Mouse (Mus musculus): ENCODE measurements around the gene Tmem270. TPM values are rescaled to one million over a fixed set of nuclear protein-coding genes. Genes with fewer than 3 reads are reported as not detected.
A peak's percentile ranks its signal among the peaks of the same experiment; 100 is the strongest.

Gene Tmem270
- polyA plus RNA-seq, 1 experiment from 2014 or later: not detected

DNA sequence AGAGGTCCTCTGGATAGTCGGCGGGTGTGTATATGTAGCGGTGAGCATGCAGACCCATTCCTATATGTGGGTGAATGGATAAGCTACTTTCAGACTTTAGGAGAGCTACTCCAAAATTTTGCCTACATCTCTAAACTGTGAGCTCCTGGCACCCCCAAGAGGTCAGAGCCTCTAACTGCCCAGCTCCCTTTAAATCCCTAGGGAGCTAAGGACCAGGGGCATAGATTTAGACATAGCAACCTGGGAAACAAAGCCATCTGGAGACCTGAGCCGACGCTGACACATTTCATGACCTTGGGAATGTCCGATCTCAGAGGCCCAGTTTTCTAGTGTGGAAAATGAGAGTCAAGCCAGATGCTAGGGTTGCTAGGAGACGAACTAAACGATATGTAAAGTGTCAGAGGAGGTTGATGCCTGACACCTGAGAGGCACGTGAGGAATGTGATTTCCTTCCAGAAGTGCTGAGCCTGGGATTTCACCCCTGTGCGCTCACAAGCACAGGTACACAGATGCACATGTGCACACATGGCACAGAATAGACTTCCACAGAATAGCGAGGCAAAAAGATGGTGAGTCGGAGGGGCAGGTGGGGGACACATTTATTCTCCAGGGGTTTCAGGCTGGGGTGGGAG is 5.4 kb downstream of the Tmem270 start:
- Histone ChIP-seq H3K27ac (no peak overlapping the region), H3K27me3 (replicated peaks) (no peaks in the 10 kb centered on the region), H3K4me1 (peaks cover 10% of the 10 kb centered on the region), H3K9me3 (no peaks in the 10 kb centered on the region), H3K4me3 (replicated peaks) (no peak overlapping the region), H3K36me3 (no peaks in the 10 kb centered on the region), H3K9ac (no peak overlapping the region), H3K4me2 (no peak overlapping the region)
- ATAC-seq (ENCODE audit: insufficient read depth, low FRiP score, low read depth): peak; percentile 67; the same call in 1 of the 2 replicates
- WGBS: 23% methylated on average over 12 of the region's 12 CpGs

DNA sequence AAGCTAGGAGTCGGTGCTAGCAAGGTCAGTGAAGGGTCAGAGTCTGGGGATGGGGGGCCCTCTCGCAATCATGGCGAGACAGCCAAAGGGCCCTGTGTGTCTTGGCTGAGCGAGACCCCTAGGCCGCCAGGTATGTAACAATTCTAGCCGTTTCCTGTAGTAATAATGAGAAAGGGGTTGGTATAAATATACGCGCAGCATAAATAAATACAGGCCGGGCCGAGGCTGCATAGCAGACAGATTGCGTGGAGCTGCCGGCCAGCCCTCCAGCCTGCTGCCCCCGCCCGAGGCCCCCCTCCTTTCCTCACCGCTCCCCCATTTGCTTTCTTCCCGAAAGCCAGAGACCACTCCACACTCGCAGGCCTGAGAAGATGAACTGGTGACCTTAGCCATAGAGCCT is 8.9 kb downstream of the Tmem270 start:
- Histone ChIP-seq H3K4me2 (peak overlapping the region; percentile 21; the same call in 1 of the 2 replicates), H3K4me1 (peaks cover 12% of the 10 kb centered on the region), H3K27ac (no peak overlapping the region), H3K4me3 (replicated peaks) (no peak overlapping the region), H3K9me3 (no peaks in the 10 kb centered on the region), H3K27me3 (replicated peaks) (no peaks in the 10 kb centered on the region), H3K9ac (no peak overlapping the region), H3K36me3 (no peaks in the 10 kb centered on the region)
- ATAC-seq (ENCODE audit: insufficient read depth, low FRiP score, low read depth): no peak
- 30% methylated on average over 17 of the region's 17 CpGs for WGBS

DNA sequence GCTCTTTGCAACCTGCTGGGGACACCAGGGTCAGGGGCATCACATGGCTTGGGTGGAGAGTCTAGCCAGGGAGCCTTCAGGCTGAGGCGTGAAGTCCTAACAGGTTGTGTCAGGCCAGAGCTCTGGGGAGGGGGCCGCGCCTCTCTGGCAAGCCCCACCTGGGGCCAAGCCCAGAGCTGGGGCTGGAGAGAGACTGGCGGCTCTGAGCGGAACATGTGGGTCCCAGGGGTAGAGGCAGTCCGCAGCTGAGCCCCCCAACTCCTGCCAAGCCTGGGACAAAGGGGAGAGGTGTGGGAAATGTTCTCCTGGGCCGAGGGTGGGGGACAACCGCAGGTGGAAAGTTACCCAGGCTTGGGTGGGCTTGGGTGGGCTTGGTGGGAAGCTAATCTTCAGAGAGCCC is 9.6 kb downstream of the Tmem270 start:
- WGBS: 76% methylated on average over 8 of the region's 8 CpGs
- no peaks in the 10 kb centered on the region for H3K27me3 ChIP-seq (replicated peaks)
- no peak overlapping the region for H3K27ac ChIP-seq
- H3K4me2 ChIP-seq: no peak overlapping the region
- peaks cover 12% of the 10 kb centered on the region for H3K4me1 ChIP-seq
- no peak overlapping the region for H3K9ac ChIP-seq
- H3K36me3 ChIP-seq: no peaks in the 10 kb centered on the region
- ATAC-seq (ENCODE audit: insufficient read depth, low FRiP score, low read depth): no peak
- no peaks in the 10 kb centered on the region for H3K9me3 ChIP-seq
- H3K4me3 ChIP-seq (replicated peaks): no peak overlapping the region

DNA sequence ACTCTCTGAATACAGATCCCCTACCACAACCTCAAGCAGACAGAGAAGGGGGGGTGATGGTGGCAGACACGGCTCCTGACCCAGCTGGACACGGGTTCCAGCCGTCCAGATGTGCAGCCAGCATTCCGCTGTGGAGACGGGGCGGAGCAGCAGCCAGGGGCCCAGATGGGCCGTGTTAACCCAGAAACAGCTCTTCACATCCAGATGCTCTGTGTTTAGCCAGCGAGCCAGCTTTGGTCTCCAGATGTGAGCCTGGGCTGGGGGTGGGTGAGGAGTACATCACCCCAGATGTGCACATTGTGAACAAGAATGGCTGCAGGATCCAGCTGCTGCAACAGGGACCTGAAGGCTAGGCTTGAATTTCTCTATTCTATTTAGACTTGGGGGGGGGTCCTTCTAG is 11.2 kb downstream of the Tmem270 start:
- no peak overlapping the region for H3K27ac ChIP-seq

DNA sequence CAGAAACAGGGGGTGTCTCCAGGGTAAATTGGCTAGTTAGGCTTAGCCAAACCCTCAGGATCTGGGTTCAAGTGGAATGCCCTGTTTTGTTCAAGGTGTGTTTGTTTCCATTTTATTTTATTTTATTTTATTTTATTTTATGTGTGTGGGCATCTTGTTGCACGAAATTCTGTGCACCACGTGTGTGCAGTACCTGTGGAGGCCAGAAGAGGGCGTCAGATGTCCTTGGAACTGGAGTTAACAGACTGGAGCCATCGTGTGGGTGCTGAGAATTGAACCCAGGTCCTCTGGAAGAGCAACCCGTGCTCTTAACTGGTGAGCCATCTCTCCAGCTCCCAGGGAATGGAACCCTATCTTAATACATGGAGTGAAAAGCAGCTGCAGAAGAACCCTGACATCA is 13.8 kb downstream of the Tmem270 start:
- Histone ChIP-seq H3K4me1 (peaks cover 12% of the 10 kb centered on the region), H3K36me3 (no peaks in the 10 kb centered on the region), H3K4me2 (no peak overlapping the region), H3K9ac (no peak overlapping the region), H3K27me3 (replicated peaks) (no peaks in the 10 kb centered on the region), H3K4me3 (replicated peaks) (no peak overlapping the region), H3K9me3 (no peaks in the 10 kb centered on the region), H3K27ac (no peak overlapping the region)
- no peak for ATAC-seq (ENCODE audit: insufficient read depth, low FRiP score, low read depth)
- WGBS: 73% methylated on average over 5 of the region's 5 CpGs

More for the DNA sequence above, 11.2 kb downstream of the Tmem270 start:
- no peak overlapping the region for H3K9ac ChIP-seq
- no peak overlapping the region for H3K4me3 ChIP-seq (replicated peaks)
- peaks cover 12% of the 10 kb centered on the region for H3K4me1 ChIP-seq
- H3K36me3 ChIP-seq: no peaks in the 10 kb centered on the region
- 47% methylated on average over 8 of the region's 8 CpGs for WGBS
- peak; percentile 37 for ATAC-seq (ENCODE audit: insufficient read depth, low FRiP score, low read depth)
- no peak overlapping the region for H3K4me2 ChIP-seq
- H3K9me3 ChIP-seq: no peaks in the 10 kb centered on the region
- H3K27me3 ChIP-seq (replicated peaks): no peaks in the 10 kb centered on the region

DNA sequence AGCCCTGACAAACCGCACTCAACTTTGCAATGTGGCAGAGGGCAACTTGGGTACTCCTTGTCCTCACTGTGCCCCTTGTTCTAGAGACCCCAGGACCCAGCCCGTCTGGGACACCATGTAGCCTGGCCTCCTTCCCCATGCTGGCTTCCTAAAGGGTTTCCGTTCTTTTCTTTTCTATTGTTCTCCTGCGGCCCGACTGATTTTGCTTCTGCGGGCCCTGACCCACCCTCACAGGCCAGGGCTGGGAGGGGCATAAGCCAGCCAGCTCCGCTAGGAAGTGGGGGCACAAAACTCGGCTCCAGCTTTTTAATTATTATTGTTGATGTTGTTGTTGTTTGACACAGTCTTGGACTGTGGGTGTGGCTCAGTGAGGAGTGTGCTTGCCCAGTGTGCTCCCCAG is 15.0 kb downstream of the Tmem270 start:
- 70% methylated on average over 8 of the region's 8 CpGs for WGBS

DNA sequence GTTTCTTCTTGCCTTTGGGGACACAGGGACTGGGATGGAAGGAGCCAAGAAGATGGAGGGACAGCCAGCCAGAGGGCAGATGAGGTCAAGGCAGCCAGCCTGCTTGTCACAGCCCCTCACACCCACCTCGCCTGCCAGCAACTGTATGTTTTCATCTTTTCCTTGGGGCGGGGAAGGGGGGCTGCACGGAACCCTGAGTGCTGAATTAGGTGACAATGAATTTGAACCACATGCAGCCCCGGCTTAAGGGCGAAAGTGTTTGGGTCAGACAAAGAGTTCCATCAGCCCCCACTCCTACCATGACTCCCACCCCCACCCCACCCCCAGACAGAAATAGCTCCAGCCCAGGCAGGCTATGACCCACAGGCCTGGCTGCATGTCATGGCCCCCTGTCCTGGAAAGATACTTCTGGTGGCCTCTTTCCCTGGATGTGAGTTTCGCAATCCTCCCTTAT is 15.9 kb downstream of the Tmem270 start:
- no peaks in the 10 kb centered on the region for H3K9me3 ChIP-seq
- 80% methylated on average over 6 of the region's 6 CpGs for WGBS
- H3K4me3 ChIP-seq (replicated peaks): no peak overlapping the region
- H3K4me1 ChIP-seq: no peaks in the 10 kb centered on the region; the same call in 1 of the 2 replicates
- no peak for ATAC-seq (ENCODE audit: insufficient read depth, low FRiP score, low read depth)
- no peaks in the 10 kb centered on the region for H3K36me3 ChIP-seq
- H3K4me2 ChIP-seq: no peak overlapping the region
- H3K27ac ChIP-seq: no peak overlapping the region
- no peak overlapping the region for H3K9ac ChIP-seq
- no peaks in the 10 kb centered on the region for H3K27me3 ChIP-seq (replicated peaks)

More for the DNA sequence above, 15.0 kb downstream of the Tmem270 start:
- H3K4me2 ChIP-seq: no peak overlapping the region
- H3K27me3 ChIP-seq (replicated peaks): no peaks in the 10 kb centered on the region
- H3K27ac ChIP-seq: no peak overlapping the region
- no peak for ATAC-seq (ENCODE audit: insufficient read depth, low FRiP score, low read depth)
- H3K4me1 ChIP-seq: peaks cover 3% of the 10 kb centered on the region; the same call in 1 of the 2 replicates
- no peaks in the 10 kb centered on the region for H3K36me3 ChIP-seq
- H3K4me3 ChIP-seq (replicated peaks): no peak overlapping the region
- H3K9ac ChIP-seq: no peak overlapping the region
- H3K9me3 ChIP-seq: no peaks in the 10 kb centered on the region

DNA sequence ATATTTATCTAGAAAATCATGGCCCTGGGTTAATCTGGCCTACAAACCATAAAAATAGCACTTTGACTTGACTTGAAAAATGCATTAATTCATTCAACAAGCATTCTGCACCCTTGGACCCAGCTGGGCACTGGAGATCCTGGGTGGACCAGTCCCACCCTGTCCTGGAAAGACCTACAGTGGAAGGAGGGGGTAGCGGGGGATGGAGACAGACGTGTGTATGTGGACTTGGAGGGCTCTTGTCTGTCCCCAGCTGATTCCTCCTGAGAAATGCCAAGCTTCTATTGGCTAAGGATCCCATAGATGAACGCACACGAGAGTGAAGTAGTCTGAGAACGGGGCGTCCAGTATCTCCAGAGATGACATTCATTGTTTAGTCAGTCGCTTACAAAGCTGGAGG is 18.0 kb downstream of the Tmem270 start:
- Histone ChIP-seq H3K4me3 (replicated peaks) (no peak overlapping the region), H3K9ac (no peak overlapping the region), H3K36me3 (no peaks in the 10 kb centered on the region), H3K27me3 (replicated peaks) (no peaks in the 10 kb centered on the region), H3K27ac (no peak overlapping the region), H3K9me3 (no peaks in the 10 kb centered on the region), H3K4me2 (no peak overlapping the region), H3K4me1 (no peaks in the 10 kb centered on the region)
- no peak for ATAC-seq (ENCODE audit: insufficient read depth, low FRiP score, low read depth)
- 76% methylated on average over 7 of the region's 7 CpGs for WGBS

DNA sequence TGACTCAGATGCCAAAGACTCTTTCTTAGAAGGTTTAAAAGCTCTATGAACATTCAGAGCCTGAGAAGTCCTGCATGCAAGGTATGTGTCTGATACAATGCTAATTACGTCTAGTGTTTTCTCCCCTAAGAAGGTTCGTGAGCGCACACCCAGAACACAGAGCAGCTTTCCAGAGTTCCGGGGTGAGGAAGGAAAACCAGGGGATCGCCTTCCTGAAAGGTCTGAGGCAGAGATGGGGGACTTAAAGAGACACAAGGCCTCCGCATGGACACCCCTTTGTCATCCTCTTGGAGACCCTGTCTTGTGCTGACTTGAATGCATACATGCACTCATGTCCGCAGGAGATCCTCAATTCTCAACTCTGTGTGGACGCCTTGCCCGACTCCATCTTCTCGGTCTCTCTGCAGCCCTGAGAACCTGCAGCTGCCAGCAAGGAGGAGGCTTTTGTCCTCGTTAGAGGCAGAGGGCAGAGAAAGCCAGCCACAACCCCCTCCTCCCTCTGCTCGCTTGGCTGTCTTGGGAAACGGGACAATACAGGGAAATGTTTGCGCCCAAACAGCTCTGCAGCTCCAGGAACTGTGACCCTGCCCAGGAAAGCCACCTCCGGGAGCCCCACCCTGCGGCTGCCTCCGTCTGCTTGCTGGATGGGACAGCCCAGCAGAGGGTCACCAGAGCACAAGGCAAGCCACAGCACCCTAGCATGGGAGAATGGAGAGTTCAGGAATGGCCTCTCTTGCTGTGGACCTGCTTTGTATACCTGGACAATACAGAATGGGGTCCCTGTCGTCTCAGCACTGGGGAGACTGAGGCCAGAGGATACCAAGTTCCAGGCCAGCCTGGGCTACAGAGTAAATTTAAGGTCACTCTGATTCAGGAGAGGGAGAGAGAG is 18.8 kb downstream of the Tmem270 start:
- H3K4me2 ChIP-seq: no peak overlapping the region
- ATAC-seq (ENCODE audit: insufficient read depth, low FRiP score, low read depth): no peak; the same call in 1 of the 2 replicates
- H3K27ac ChIP-seq: peak overlapping the region; percentile 23; the same call in 1 of the 2 replicates
- no peaks in the 10 kb centered on the region for H3K4me1 ChIP-seq
- H3K9ac ChIP-seq: no peak overlapping the region
- no peaks in the 10 kb centered on the region for H3K27me3 ChIP-seq (replicated peaks)
- no peaks in the 10 kb centered on the region for H3K9me3 ChIP-seq
- H3K36me3 ChIP-seq: no peaks in the 10 kb centered on the region
- WGBS: 51% methylated on average over 18 of the region's 18 CpGs
- H3K4me3 ChIP-seq (replicated peaks): no peak overlapping the region

DNA sequence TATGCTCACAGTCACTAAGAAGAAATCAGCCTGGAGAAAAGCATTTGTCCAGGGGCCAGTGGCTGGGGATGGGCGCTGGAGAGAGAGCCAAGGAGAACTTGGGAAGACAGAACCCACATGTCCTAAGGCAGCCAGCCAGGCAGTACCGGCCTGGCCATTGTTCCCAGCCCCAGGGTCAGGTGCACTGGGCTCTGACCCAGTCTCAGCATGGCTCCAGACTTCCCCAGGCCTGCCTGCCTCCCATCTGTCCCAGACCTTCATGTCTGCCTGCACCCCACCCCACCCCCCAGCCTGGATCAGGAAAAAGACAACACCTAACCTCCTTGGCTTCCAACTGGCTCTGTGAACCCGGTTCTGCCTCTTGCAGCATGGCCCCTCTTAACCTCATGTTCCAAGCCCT is 23.5 kb downstream of the Tmem270 start:
- Histone ChIP-seq H3K9me3 (no peaks in the 10 kb centered on the region), H3K9ac (no peak overlapping the region), H3K4me3 (replicated peaks) (no peak overlapping the region), H3K27me3 (replicated peaks) (no peaks in the 10 kb centered on the region), H3K4me1 (no peaks in the 10 kb centered on the region), H3K4me2 (no peak overlapping the region), H3K36me3 (no peaks in the 10 kb centered on the region), H3K27ac (peak overlapping the region; percentile 26; the same call in 1 of the 2 replicates)
- peak; percentile 47; the same call in 1 of the 2 replicates for ATAC-seq (ENCODE audit: insufficient read depth, low FRiP score, low read depth)
- 59% methylated on average over 3 of the region's 3 CpGs for WGBS

DNA sequence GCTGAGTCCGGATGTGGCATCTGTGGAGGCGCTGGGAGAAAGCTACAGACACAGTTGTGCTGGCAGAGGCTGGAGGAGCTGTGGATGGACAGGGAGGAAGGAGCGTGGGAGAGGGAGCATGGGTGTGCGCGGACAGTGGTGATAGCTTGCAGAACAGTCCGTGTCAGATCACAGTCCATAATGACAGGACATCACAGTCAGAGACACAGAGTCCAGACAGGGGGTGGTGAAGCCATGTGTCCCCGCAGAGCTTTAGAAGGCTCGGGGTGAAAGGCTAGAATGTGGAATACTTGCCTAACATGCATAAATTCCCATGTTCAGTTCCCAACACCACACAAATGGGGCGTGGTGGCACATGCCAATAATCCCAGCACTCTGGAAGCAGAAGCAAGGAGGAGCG is 29.7 kb downstream of the Tmem270 start:
- Histone ChIP-seq H3K36me3 (no peaks in the 10 kb centered on the region), H3K4me1 (peaks cover 8% of the 10 kb centered on the region; the same call in 1 of the 2 replicates), H3K27me3 (replicated peaks) (no peaks in the 10 kb centered on the region), H3K9ac (no peak overlapping the region), H3K4me2 (no peak overlapping the region), H3K4me3 (replicated peaks) (no peak overlapping the region), H3K9me3 (no peaks in the 10 kb centered on the region), H3K27ac (no peak overlapping the region)
- ATAC-seq (ENCODE audit: insufficient read depth, low FRiP score, low read depth): no peak
- 66% methylated on average over 10 of the region's 10 CpGs for WGBS

DNA sequence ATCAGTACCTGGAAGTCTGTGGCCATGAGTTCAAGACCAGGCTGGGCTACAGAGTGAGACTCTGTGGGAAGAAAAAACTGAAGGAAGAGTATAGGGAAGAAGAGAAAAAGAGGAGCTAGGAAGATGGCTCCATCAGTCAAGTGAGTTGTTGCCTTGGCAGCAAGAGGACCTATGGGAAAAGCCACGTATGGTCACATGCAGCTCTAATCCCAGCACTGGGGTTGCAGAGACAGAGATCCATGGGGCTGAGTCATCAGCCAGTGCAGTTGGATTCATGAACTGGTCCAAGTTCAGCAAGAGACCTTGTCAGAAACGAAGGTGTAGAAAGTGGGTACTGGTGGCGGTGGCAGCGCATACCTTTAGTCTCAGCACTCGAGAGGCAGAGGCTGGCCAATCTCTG is 31.3 kb downstream of the Tmem270 start:
- no peak for ATAC-seq (ENCODE audit: insufficient read depth, low FRiP score, low read depth)
- Histone ChIP-seq H3K36me3 (no peaks in the 10 kb centered on the region), H3K4me1 (peaks cover 8% of the 10 kb centered on the region; the same call in 1 of the 2 replicates), H3K9me3 (no peaks in the 10 kb centered on the region), H3K9ac (no peak overlapping the region), H3K4me3 (replicated peaks) (no peak overlapping the region), H3K27ac (no peak overlapping the region), H3K4me2 (no peak overlapping the region), H3K27me3 (replicated peaks) (no peaks in the 10 kb centered on the region)
- 89% methylated on average over 5 of the region's 5 CpGs for WGBS

Measured in stomach, embryonic 15.5 days (tissue).